Mouse (Mus musculus) embryonic facial prominence, embryonic 14.5 days (tissue): Measurements from ENCODE around the gene Gm8251. TPM values are rescaled to one million over a fixed set of nuclear protein-coding genes. Genes with fewer than 3 reads are reported as not detected.

Source experiments
- ATAC-seq: fragments of 200-750 bp; cut with Nextera tagmentation; 2 replicates; pipeline ENCODE4 v1.8.0; 2017; ENCODE audit warnings: low read depth, moderate number of reproducible peaks, moderate TSS enrichment
- DNase-seq: peaks from one replicate; pipeline ENCODE4 v3.0.0-alpha.2; 2015; ENCODE audit warnings: low spot score
- H3K27ac ChIP-seq: fragments of 300-500 bp; sonication (generic); replicated peaks from 2 replicates; pipeline ENCODE4 v1.5.1; 2014; ENCODE audit warnings: low read depth, mild to moderate bottlenecking, low read length, moderate library complexity
- H3K27me3 ChIP-seq: fragments of 300-500 bp; sonication (generic); replicated peaks from 2 replicates; pipeline ENCODE4 v1.6.1; 2014; ENCODE audit warnings: low read length; ENCODE audit not compliant: control insufficient read depth, insufficient read depth
- H3K36me3 ChIP-seq: fragments of 300-500 bp; sonication (generic); 2 replicates; pipeline ENCODE4 v1.6.1; 2014; ENCODE audit warnings: low read length, mixed read lengths; ENCODE audit not compliant: control insufficient read depth, insufficient read depth
- H3K4me1 ChIP-seq: fragments of 300-500 bp; sonication (generic); 2 replicates; pipeline ENCODE4 v1.6.1; 2014; ENCODE audit warnings: antibody characterized with exemption, low read length; ENCODE audit not compliant: control insufficient read depth, insufficient read depth
- H3K4me2 ChIP-seq: fragments of 300-500 bp; sonication (generic); 2 replicates; pipeline ENCODE4 v1.6.1; 2014; ENCODE audit warnings: low read depth, mild to moderate bottlenecking, low read length, moderate library complexity, mixed read lengths
- H3K4me3 ChIP-seq: fragments of 300-500 bp; sonication (generic); 2 replicates; pipeline ENCODE4 v1.5.1; 2014; ENCODE audit warnings: low read depth, mild to moderate bottlenecking, low read length
- H3K9ac ChIP-seq: fragments of 300-500 bp; sonication (generic); 2 replicates; pipeline ENCODE4 v1.6.1; 2014; ENCODE audit warnings: low read depth, mild to moderate bottlenecking, low read length, moderate library complexity, mixed read lengths
- H3K9me3 ChIP-seq: fragments of 300-500 bp; sonication (generic); 2 replicates; pipeline ENCODE4 v1.6.1; 2016; ENCODE audit warnings: low read length; ENCODE audit not compliant: control insufficient read depth
- WGBS: fragments of 180-500 bp; shearing (Covaris S2); extraction: QIAGEN DNeasy Blood & Tissue Kit; methylation state at CpG from one replicate; pipeline ENCODE4 v1.1.7; 2014; 5-methylcytosine and 5-hydroxymethylcytosine counted together
- polyA plus RNA-seq: library from polyadenylated mRNA; unstranded; fragments of >200 nt; fragmentation: Nextera tagmentation; extraction: Ambion mirVana; gene quantifications from 2 replicates; pipeline ENCODE4 v1.2.1, GENCODE M21; 2014

Gene Gm8251
- polyA plus RNA-seq, result 0.03 and 0.11 TPM in 2 replicates

DNA sequence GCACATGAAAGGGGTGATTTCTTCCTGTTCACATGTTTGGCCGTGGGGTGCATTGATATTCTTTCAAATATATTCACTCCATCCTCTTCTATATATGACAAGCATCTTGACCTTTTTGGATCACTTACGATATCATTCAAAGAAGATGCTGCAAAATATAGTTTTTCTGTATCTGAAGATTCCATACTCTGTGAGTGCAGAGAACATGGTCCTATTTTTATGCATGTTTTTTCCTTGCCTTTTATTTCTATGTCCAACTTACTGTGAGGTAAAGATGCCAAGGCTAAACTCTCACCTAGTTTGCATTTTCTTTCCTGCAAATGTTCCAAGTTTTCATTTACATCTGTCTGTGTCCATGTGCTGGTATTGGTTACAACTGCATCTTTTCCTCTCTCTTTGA is at the start of gene Gm8251:
Gm8251 (minus strand) TSS at position 101 of the 400 bp plus-strand sequence.
- no peak within 1 kb of the TSS for H3K4me3 ChIP-seq
- no peak within 1 kb of the TSS for H3K9ac ChIP-seq
- no peaks in the 10 kb centered on the region for H3K27me3 ChIP-seq
- H3K9me3 ChIP-seq, result no peaks in the 10 kb centered on the region
- no peaks in the 10 kb centered on the region for H3K36me3 ChIP-seq
- H3K27ac ChIP-seq, result no peak within 1 kb of the TSS
- H3K4me1 ChIP-seq, result no peaks in the 10 kb centered on the region
- no peak within 1 kb of the TSS for H3K4me2 ChIP-seq
- DNase-seq (no peak), ATAC-seq (no peak)
- 90% methylated on average over 2 of the region's 2 CpGs for WGBS

GRCm38 (mm10) chr1:44102939-44103338 is 41.2 kb upstream of the Gm8251 start:
- Histone ChIP-seq H3K9ac (peak overlapping the region; percentile 66; the same call in 1 of the 2 replicates), H3K4me2 (peak overlapping the region; percentile 75), H3K27me3 (no peaks in the 10 kb centered on the region), H3K27ac (peak overlapping the region; percentile 82; the same call in 1 of the 2 replicates), H3K4me1 (peaks cover 5% of the 10 kb centered on the region), H3K4me3 (peak overlapping the region; percentile 90), H3K36me3 (peaks cover 27% of the 10 kb centered on the region), H3K9me3 (no peaks in the 10 kb centered on the region)
- no peak for DNase-seq
- WGBS, result 12% methylated on average over 5 of the region's 5 CpGs
- ATAC-seq, result no peak

GRCm38 (mm10) chr1:44102259-44102717 is 40.6 kb upstream of the Gm8251 start, which contains the start of gene Tex30:
Tex30 (minus strand) TSS chr1:44102441.
- Histone ChIP-seq H3K4me2 (peak within 1 kb of the TSS; percentile 75), H3K9ac (peak within 1 kb of the TSS; percentile 87), H3K4me1 (peaks cover 5% of the 10 kb centered on the region), H3K36me3 (peaks cover 24% of the 10 kb centered on the region), H3K9me3 (no peaks in the 10 kb centered on the region), H3K27ac (peak within 1 kb of the TSS; percentile 82), H3K4me3 (peak within 1 kb of the TSS; percentile 90), H3K27me3 (no peaks in the 10 kb centered on the region)
- DNase-seq (peak; percentile 99), ATAC-seq (peak; percentile 98)
- WGBS, result under 1% methylated on average over 45 of the region's 55 CpGs

- Histone ChIP-seq H3K27me3 (no peaks in the 10 kb centered on the region), H3K27ac (peak overlapping the region; percentile 82), H3K9me3 (no peaks in the 10 kb centered on the region), H3K4me3 (peak overlapping the region; percentile 90), H3K36me3 (peaks cover 21% of the 10 kb centered on the region), H3K4me1 (peaks cover 5% of the 10 kb centered on the region), H3K9ac (peak overlapping the region; percentile 87), H3K4me2 (peak overlapping the region; percentile 75)
- ATAC-seq (peak; percentile 72), DNase-seq (peak; percentile 57)
- under 1% methylated on average over 48 of the region's 55 CpGs for WGBS
These were observed 39.9 kb upstream of the Gm8251 start for GRCm38 (mm10) chr1:44101448-44102225.

GRCm38 (mm10) chr1:44064625-44065024 is 2.9 kb upstream of the Gm8251 start:
- WGBS, result 0% methylated on average over 1 of the region's 1 CpGs
- H3K27ac ChIP-seq, result no peak overlapping the region
- no peak for ATAC-seq

DNA sequence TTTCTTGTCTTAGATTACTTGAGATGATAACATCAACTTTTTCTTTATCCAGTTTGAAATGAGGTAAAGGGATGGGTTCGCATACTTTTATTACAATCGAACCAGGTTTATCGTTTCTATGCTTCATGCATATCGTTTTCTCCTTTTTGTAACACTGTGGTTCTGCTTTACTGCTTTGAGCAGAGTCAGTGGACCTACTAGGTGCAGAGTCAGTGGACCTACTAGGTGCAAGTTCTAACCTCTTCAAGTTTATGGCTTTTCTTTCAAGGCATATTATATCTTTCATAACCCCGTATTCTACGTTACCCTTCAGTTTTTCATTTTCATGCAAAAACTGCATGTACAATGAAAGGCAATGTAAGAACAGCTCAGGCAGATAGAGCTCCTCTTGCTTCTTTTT is 1.7 kb upstream of the Gm8251 start:
- H3K4me3 ChIP-seq, result no peak overlapping the region
- H3K36me3 ChIP-seq, result no peaks in the 10 kb centered on the region
- no peaks in the 10 kb centered on the region for H3K9me3 ChIP-seq
- no peak for DNase-seq
- H3K9ac ChIP-seq, result no peak overlapping the region
- H3K27me3 ChIP-seq, result no peaks in the 10 kb centered on the region
- H3K4me1 ChIP-seq, result no peaks in the 10 kb centered on the region
- ATAC-seq, result no peak
- WGBS, result 93% methylated on average over 6 of the region's 6 CpGs
- no peak overlapping the region for H3K4me2 ChIP-seq
- no peak overlapping the region for H3K27ac ChIP-seq

More at GRCm38 (mm10) chr1:44064625-44065024, 2.9 kb upstream of the Gm8251 start:
- peak; percentile 47 for DNase-seq
- Histone ChIP-seq H3K9ac (no peak overlapping the region), H3K4me1 (no peaks in the 10 kb centered on the region), H3K27me3 (no peaks in the 10 kb centered on the region), H3K36me3 (no peaks in the 10 kb centered on the region), H3K4me3 (no peak overlapping the region), H3K9me3 (no peaks in the 10 kb centered on the region), H3K4me2 (no peak overlapping the region)

DNA sequence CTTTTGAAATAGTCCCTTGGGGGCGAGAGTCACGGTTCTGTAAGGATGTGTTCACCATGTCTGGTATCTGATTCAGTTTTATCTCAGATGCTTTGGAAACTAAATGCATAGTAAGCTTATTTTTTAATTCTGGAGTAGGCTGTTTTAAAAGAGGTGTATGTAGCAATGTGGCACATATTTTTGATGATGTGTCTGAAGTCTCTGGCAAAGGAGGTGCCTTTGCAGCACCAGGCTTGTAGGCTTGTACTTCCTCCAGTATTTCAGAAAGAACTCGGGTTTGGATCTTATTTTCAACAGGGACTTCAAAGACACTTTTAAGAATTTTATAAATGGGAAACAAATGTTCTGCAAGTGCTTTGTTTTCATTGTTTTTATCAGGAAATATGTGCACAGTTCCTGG is 3.9 kb downstream of the Gm8251 start:
- H3K27ac ChIP-seq, result no peak overlapping the region
- DNase-seq, result no peak
- H3K36me3 ChIP-seq, result no peaks in the 10 kb centered on the region
- WGBS, result 59% methylated on average over 3 of the region's 3 CpGs
- ATAC-seq, result no peak
- H3K4me3 ChIP-seq, result no peak overlapping the region
- H3K9ac ChIP-seq, result no peak overlapping the region
- H3K27me3 ChIP-seq, result no peaks in the 10 kb centered on the region
- H3K4me1 ChIP-seq, result no peaks in the 10 kb centered on the region
- no peaks in the 10 kb centered on the region for H3K9me3 ChIP-seq
- no peak overlapping the region for H3K4me2 ChIP-seq

- H3K27me3 ChIP-seq, result no peaks in the 10 kb centered on the region
- no peaks in the 10 kb centered on the region for H3K4me1 ChIP-seq
- H3K27ac ChIP-seq, result no peak overlapping the region
- H3K9ac ChIP-seq, result no peak overlapping the region
- no peak overlapping the region for H3K4me2 ChIP-seq
- no peak overlapping the region for H3K4me3 ChIP-seq
- no peaks in the 10 kb centered on the region for H3K36me3 ChIP-seq
- WGBS, result 70% methylated on average over 2 of the region's 2 CpGs
- H3K9me3 ChIP-seq, result no peaks in the 10 kb centered on the region
- no peak for DNase-seq
- no peak for ATAC-seq
These were observed 15.2 kb downstream of the Gm8251 start for GRCm38 (mm10) chr1:44046556-44046955.
